Mouse (Mus musculus): ENCODE results near the gene Ccdc30.
"Not testable (repeated sequence)": the region's sequence is repeated elsewhere in the genome, so short reads cannot be mapped to it uniquely, and the experiment has no call there.

The Ccdc30 gene

DNA sequence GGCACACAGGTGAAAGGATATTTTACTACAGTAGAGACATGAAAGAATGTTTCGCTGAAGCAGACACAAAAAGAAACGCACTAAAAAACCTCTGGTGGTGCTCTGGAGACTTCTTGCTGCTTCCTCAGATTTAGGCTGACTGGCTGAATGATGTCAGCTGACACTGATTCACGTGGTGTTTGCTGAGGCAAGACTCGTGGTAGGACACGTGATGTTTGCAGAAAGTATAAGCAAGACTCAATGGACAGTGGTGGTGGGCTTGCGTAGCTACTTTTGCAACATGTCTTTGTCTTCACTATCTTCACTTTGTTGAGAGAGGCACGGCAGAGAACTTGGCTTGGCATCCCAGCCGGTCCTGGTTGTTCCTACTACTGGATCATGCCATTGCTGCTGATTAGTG, 112.0 kb downstream of the Ccdc30 start:
- no peak for DNase-seq (ENCODE audit: low read depth)

GRCm38 (mm10) chr4:119301777-119302176, 113.5 kb downstream of the Ccdc30 start:
- no peak for DNase-seq (ENCODE audit: low read depth)

GRCm38 (mm10) chr4:119300761-119301160, 114.6 kb downstream of the Ccdc30 start:
- DNase-seq (ENCODE audit: low read depth), result no peak

GRCm38 (mm10) chr4:119297361-119297760, 118.0 kb downstream of the Ccdc30 start:
- DNase-seq (ENCODE audit: low read depth), result no peak

GRCm38 (mm10) chr4:119295134-119295453, 120.2 kb downstream of the Ccdc30 start:
- DNase-seq (ENCODE audit: low read depth), result no peak

- DNase-seq (ENCODE audit: low read depth), result peak; percentile 96
These were observed 120.7 kb downstream of the Ccdc30 start, which contains the start of gene Ybx1 for GRCm38 (mm10) chr4:119294415-119295133. Gene Ybx1, minus strand, starts transcription at chr4:119294604.

GRCm38 (mm10) chr4:119293574-119294258, 121.6 kb downstream of the Ccdc30 start:
- DNase-seq (ENCODE audit: low read depth), result no peak

- DNase-seq (ENCODE audit: low read depth), result no peak
These were observed 122.3 kb downstream of the Ccdc30 start for GRCm38 (mm10) chr4:119292771-119293573.

DNA sequence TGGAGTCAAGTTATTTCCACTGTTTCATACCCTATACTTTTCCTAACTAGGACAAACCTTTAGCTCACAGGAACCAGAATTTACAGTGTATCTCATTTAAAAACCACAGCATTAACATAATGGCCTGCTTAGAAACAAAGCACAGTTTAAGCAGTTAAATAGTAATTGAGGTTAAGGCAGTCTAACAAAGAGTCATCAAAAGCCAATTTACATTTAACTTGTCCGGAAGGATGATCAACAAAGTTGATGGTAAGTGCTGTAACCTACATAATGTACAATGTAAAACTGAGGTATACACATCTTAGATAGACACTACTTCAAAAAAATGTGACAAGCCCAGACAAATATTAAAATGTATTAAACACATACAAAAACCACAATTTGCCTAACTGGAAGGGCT, 123.4 kb downstream of the Ccdc30 start:
- DNase-seq (ENCODE audit: low read depth), result no peak

- DNase-seq (ENCODE audit: low read depth), result no peak
These were observed 130.0 kb downstream of the Ccdc30 start for GRCm38 (mm10) chr4:119285336-119285735.

DNA sequence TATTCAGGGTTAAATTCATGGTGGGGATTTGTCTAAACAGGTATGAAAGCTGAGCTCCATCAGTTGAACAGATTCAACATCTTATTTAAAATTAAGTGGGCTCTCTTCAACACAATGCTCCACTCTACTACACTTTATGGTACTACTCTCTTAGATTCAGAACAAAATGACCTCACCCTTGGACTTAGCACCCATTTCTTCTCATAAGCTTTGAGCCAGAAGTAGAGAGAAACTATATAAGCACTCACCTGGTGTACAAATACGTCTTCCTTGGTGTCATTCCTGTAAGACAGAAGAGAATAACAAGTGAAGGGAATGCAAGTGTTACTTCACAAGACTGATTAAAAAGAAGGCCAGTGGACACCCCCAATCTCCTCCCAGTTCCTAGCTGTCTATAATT, 130.5 kb downstream of the Ccdc30 start:
- no peak for DNase-seq (ENCODE audit: low read depth)

- not testable (repeated sequence) for DNase-seq (ENCODE audit: low read depth)
These were observed 136.5 kb downstream of the Ccdc30 start for GRCm38 (mm10) chr4:119278784-119279183.

GRCm38 (mm10) chr4:119275726-119276125, 139.6 kb downstream of the Ccdc30 start:
- DNase-seq (ENCODE audit: low read depth), result no peak

DNA sequence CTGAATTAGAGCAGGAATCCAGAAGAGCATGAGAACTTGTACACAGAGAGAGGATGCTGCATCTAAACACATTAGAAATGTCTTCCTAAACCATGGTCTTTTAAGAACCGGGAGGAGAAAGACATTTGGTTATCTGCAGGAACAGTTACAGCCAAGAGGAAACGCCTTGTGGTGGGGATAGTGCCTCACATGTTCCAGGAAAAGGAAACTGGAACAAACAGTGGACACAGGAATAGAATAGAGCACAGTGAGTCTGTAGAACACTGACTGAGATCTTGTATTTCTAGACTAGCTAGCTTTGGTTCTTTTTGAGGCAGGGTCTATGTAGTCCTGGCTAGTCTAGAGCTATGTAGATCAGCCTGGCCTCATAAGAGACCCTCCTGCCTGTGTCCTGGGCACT, 140.1 kb downstream of the Ccdc30 start:
- no peak for DNase-seq (ENCODE audit: low read depth)

- no peak for DNase-seq (ENCODE audit: low read depth)
These were observed 140.7 kb downstream of the Ccdc30 start for GRCm38 (mm10) chr4:119274627-119275026.

Data from fibroblast of lung, adult 2 months (primary cell).